Mouse (Mus musculus): Measurements from ENCODE around the gene Irf1. TPM values are rescaled to one million over a fixed set of nuclear protein-coding genes. Genes with fewer than 3 reads are reported as not detected.

Irf1 gene
- 161 to 189 TPM (median 183 TPM) in 4 replicates for total RNA-seq (2023)

GRCm38 (mm10) chr11:53769760-53770124 is at the start of gene Irf1:
Gene Irf1 (plus strand): TSS chr11:53770014.

GRCm38 (mm10) chr11:53720715-53721114 is 49.1 kb upstream of the Irf1 start, which contains the start of gene Il5:
Gene Il5 (plus strand): TSS chr11:53720794.

DNA sequence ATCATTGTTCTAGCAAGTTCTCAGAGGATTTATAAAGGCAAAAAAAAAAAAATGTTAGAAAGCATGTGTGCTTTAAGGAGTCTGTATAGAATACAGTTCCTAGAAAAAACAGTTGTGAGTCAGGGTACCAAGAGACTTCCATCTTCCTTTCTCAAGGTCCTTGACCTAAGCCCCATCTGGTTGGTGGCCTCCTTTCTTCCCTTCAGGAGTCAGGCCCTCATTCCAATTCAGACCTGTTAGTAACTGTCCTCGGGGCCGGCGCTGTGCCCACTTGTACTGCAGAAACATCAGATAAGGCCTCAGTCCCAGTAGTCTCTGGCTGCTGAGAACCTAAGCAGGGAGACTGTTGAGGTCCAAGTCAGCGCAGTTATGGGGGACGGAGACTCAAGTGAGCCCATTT is 3.3 kb downstream of the Irf1 start, which contains the start of gene Gm17334:
Gene Gm17334 (minus strand): TSS at position 101 of the 400 bp plus-strand sequence.

Other genes starting within 250 kb of the Irf1 start
- gene Kif3a, start 202.6 kb upstream of the Irf1 start, total RNA-seq (2023) = 4.8 to 8.2 TPM (median 7.1 TPM) in 4 replicates
- gene Il4, start 151.3 kb upstream of the Irf1 start, total RNA-seq (2023) = not detected in 4 replicates
- 0.48 TPM in 1 of 4 replicates, not detected in the others for gene Il13, start 135.3 kb upstream of the Irf1 start, total RNA-seq (2023)
- 24.9 to 32.5 TPM (median 27.9 TPM) in 4 replicates for gene Rad50, start 62.7 kb upstream of the Irf1 start, total RNA-seq (2023)
- not detected in 4 replicates for gene Il5, start 49.2 kb upstream of the Irf1 start, total RNA-seq (2023)
- not detected in 4 replicates for gene Gm17334, start 3.2 kb downstream of the Irf1 start, total RNA-seq (2023)
- gene Gm12216, start 89.2 kb downstream of the Irf1 start, total RNA-seq (2023) = 2.7 to 7.3 TPM (median 4.2 TPM) in 4 replicates
- gene Slc22a5, start 121.6 kb downstream of the Irf1 start, total RNA-seq (2023) = 14.4 to 19.8 TPM (median 17.5 TPM) in 4 replicates
- 1.1 to 1.8 TPM (median 1.3 TPM) in 4 replicates for gene Slc22a21, start 210.3 kb downstream of the Irf1 start, total RNA-seq (2023)